Mouse (Mus musculus) olfactory bulb, adult 2 months (tissue): ENCODE results near the gene Sorbs1.

Experiments
- CTCF ChIP-seq: fragments of 200-500 bp; IDR thresholded peaks from 2 replicates; pipeline ENCODE4 v1.5.1; 2012; ENCODE audit warnings: low read depth, mild to moderate bottlenecking, low read length, moderate library complexity; ENCODE audit not compliant: insufficient read depth
- POLR2A ChIP-seq: fragments of 200-500 bp; IDR thresholded peaks from 2 replicates; pipeline ENCODE4 v1.6.1; 2012; ENCODE audit warnings: mild to moderate bottlenecking, low read depth, low read length, moderate library complexity; ENCODE audit not compliant: insufficient read depth

GRCm38 (mm10) chr19:40548796-40549515 is 35.4 kb upstream of the Sorbs1 start:
- no peak for TF ChIP-seq CTCF
- no peak for TF ChIP-seq POLR2A
